ENCODE assay signal across 9 mouse cellular contexts in the genomic region with DNA sequence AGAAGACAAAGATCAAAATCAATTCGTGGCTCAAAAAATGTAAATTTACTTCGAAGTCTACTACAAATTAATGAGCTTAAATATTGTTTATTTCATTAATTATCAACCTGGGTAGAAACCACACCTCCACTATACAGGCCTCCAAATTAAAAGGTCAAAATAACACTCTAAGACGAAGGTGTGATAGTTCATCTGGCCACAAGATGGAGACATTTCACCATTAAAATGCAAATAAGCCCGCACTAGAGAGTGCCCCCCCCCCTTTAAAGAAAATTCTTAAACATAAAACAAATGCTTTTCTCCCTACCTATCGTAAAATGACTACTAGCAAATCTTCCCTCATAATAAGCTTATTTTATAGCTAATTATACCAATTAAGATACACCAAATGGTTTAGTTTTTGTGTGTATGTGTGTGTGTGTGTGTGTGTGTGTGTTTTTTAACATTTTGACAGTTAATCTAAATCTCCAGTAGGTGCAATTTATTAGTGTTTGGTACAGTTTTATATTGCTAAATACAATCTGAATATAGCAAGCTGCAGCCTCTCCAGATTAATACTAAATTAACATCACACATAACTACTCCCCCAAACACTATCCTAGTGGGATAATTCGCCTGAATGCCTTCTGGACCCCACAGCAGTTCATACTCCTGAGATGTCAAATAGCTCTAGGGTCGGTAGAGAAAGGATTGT. TPM values are rescaled to one million over a fixed set of nuclear protein-coding genes. Genes with fewer than 3 reads are reported as not detected.
DNase-seq lines count a peak whose midpoint lies in the region; ATAC-seq and TF ChIP-seq lines count a peak whose summit lies in the region.
"Had no signal": no experiment of that assay in that cellular context is flagged by ENCODE, and none has a peak within 500 bp of the region (broad histone marks: within the 10 kb centered on the region; RNA-seq: fewer than 3 reads in every experiment).

No protein-coding gene starts in this region.

- H3K36me3 ChIP-seq in hindbrain, embryonic 13.5 days, result no peaks in the 10 kb centered on the region
- H3K36me3 ChIP-seq in midbrain, embryonic 12.5 days, result no peaks in the 10 kb centered on the region
- H3K36me3 ChIP-seq: heart, embryonic 13.5 days had no signal

- no peak overlapping the region for H3K27ac ChIP-seq in gastrocnemius, adult 2 months
- no peak overlapping the region for H3K27ac ChIP-seq in hindbrain, embryonic 13.5 days
- no peak overlapping the region for H3K27ac ChIP-seq in midbrain, embryonic 12.5 days (replicated peaks)
- H3K27ac ChIP-seq: heart, embryonic 13.5 days had no signal

- no peaks in the 10 kb centered on the region for H3K4me1 ChIP-seq in hindbrain, embryonic 13.5 days (replicated peaks)
- H3K4me1 ChIP-seq in midbrain, embryonic 12.5 days, result no peaks in the 10 kb centered on the region
- H3K4me1 ChIP-seq: heart, embryonic 13.5 days had no signal

- H3K9ac ChIP-seq in hindbrain, embryonic 13.5 days, result no peak overlapping the region
- no peak overlapping the region for H3K9ac ChIP-seq in midbrain, embryonic 12.5 days (replicated peaks)
- H3K9ac ChIP-seq: heart, embryonic 13.5 days had no signal

- H3K4me2 ChIP-seq in hindbrain, embryonic 13.5 days, result no peak overlapping the region
- no peak overlapping the region for H3K4me2 ChIP-seq in midbrain, embryonic 12.5 days (replicated peaks)
- H3K4me2 ChIP-seq: heart, embryonic 13.5 days had no signal

- no peaks in the 10 kb centered on the region for H3K9me3 ChIP-seq in hindbrain, embryonic 13.5 days
- H3K9me3 ChIP-seq in midbrain, embryonic 12.5 days, result no peaks in the 10 kb centered on the region
- H3K9me3 ChIP-seq: heart, embryonic 13.5 days had no signal

- TF ChIP-seq CTCF in gastrocnemius, adult 2 months (IDR thresholded peaks at IDR 0.05), result peak; percentile 79
- peak; percentile 50; the same call in 1 of the 2 replicates for TF ChIP-seq CTCF in brain, embryonic 14.5 days (IDR thresholded peaks at IDR 0.05; ENCODE audit: borderline replicate concordance, extremely low read depth, insufficient read depth, insufficient read length)

- no peaks in the 10 kb centered on the region for H3K27me3 ChIP-seq in hindbrain, embryonic 13.5 days
- no peaks in the 10 kb centered on the region for H3K27me3 ChIP-seq in midbrain, embryonic 12.5 days
- H3K27me3 ChIP-seq: heart, embryonic 13.5 days had no signal

- H3K4me3 ChIP-seq in gastrocnemius, adult 2 months, result no peak overlapping the region
- H3K4me3 ChIP-seq in hindbrain, embryonic 13.5 days, result no peak overlapping the region
- no peak overlapping the region for H3K4me3 ChIP-seq in midbrain, embryonic 12.5 days
- H3K4me3 ChIP-seq: heart, embryonic 13.5 days had no signal

- 22% methylated on average over 7 of the region's 7 CpGs for WGBS in hindbrain, embryonic 13.5 days
- 23% methylated on average over 7 of the region's 7 CpGs for WGBS in midbrain, embryonic 12.5 days

- no peak for DNase-seq in gastrocnemius, adult 2 months
- no peak for DNase-seq in gastrocnemius, postnatal 14 days
- DNase-seq in A20 (ENCODE audit: low read depth, low spot score), result peak; percentile 17
- peak; percentile 76 for DNase-seq in brain, embryonic 14.5 days (ENCODE audit: low read depth)
- no peak for DNase-seq in layer of hippocampus, adult 8-10 months (ENCODE audit: low spot score in 2 of 2)

- ATAC-seq in hindbrain, embryonic 13.5 days (ENCODE audit: low FRiP score), result peak; percentile 88
- peak; percentile 79 for ATAC-seq in midbrain, embryonic 12.5 days (ENCODE audit: low FRiP score, low read depth)
- no peak for ATAC-seq in erythroblast, adult 5-6 weeks (replicated peaks; ENCODE audit: low FRiP score, poor library complexity, severe bottlenecking)

- intact Hi-C loops in gastrocnemius, adult 2 months (cut with DNase I), result loop anchor here (5.0 to 10.0 kb wide), 4 partner anchors 60 to 727 kb away; no protein-coding TSS in a partner anchor
- intact Hi-C loops in gastrocnemius, postnatal 14 days (cut with DNase I; ENCODE audit: low total_unique reads), result loop anchor here (10.0 kb wide), 1 partner anchor 57 kb away; no protein-coding TSS in a partner anchor

- no peak for TF ChIP-seq POLR2A in brain, embryonic 14.5 days (IDR thresholded peaks at IDR 0.05; ENCODE audit: borderline replicate concordance, extremely low read depth, insufficient read depth, insufficient read length, poor library complexity, severe bottlenecking)

RNA-seq across cellular contexts. Expression of a gene that starts 45.0 kb away (rescaled TPM):
- total RNA-seq in gastrocnemius, adult 2 months (2021), result not detected
- total RNA-seq in gastrocnemius, postnatal 14 days (2021), result not detected
- 0.29 and 0.40 TPM in 2 replicates for polyA plus RNA-seq in brain, embryonic 14.5 days (2012; rRNA removed)
- polyA plus RNA-seq in hindbrain, embryonic 13.5 days (2015; fragmentation: Nextera tagmentation; extraction: Ambion mirVana), result 0.14 and 0.32 TPM in 2 replicates
- not detected in 2 replicates for polyA plus RNA-seq in midbrain, embryonic 12.5 days (2016; fragmentation: Nextera tagmentation; extraction: Ambion mirVana)
- not detected in 2 replicates for total RNA-seq in erythroblast, adult 5-6 weeks (2015; ENCODE audit: low replicate concordance)
- total RNA-seq in erythroblast, adult 5-6 weeks (2017; ENCODE audit: low replicate concordance), result not detected in 2 replicates
- total RNA-seq in layer of hippocampus, adult 8-10 months (2022), result not detected
- polyA plus RNA-seq: heart, embryonic 13.5 days had no signal

Comparison
In these comparisons a context has a peak if more than half of its experiments do, and no peak if none do; other contexts are left out.
1. DNase-seq: peak in A20 (single experiment) and brain, embryonic 14.5 days (single experiment); none in gastrocnemius, adult 2 months (single experiment), gastrocnemius, postnatal 14 days (single experiment) and layer of hippocampus, adult 8-10 months (0 of 2).